Mouse (Mus musculus): ENCODE results near the gene Tyk2. TPM values are rescaled to one million over a fixed set of nuclear protein-coding genes. Genes with fewer than 3 reads are reported as not detected.

The Tyk2 gene
- polyA plus RNA-seq, 1 experiment from 2014 or later: 5.4 TPM

- no peaks in the 10 kb centered on the region for H3K9me3 ChIP-seq (ENCODE audit: low read length)
- no peak overlapping the region for H3K9ac ChIP-seq (replicated peaks)
- peak overlapping the region; percentile 72 for H3K4me2 ChIP-seq (ENCODE audit: low read depth, low read length)
- peaks cover 29% of the 10 kb centered on the region for H3K4me1 ChIP-seq (ENCODE audit: insufficient read depth)
- ATAC-seq (no peak), DNase-seq (peak; percentile 48)
- TF ChIP-seq EP300 (IDR thresholded peaks at IDR 0.05; ENCODE audit: low read depth): no peak
- TF ChIP-seq CTCF (IDR thresholded peaks at IDR 0.05; ENCODE audit: low read depth): peak; percentile 86
- peak overlapping the region; percentile 30 for H3K4me3 ChIP-seq (ENCODE audit: low read depth, low read length)
- H3K27me3 ChIP-seq (ENCODE audit: insufficient read depth, low read length): no peaks in the 10 kb centered on the region
- H3K27ac ChIP-seq (ENCODE audit: low read depth): no peak overlapping the region
- no peaks in the 10 kb centered on the region for H3K36me3 ChIP-seq (replicated peaks; ENCODE audit: insufficient read depth, low read length)
- 4% methylated on average over 11 of the region's 11 CpGs for WGBS (ENCODE audit: insufficient replicate concordance)
These were observed 21.7 kb upstream of the Tyk2 start for GRCm38 (mm10) chr9:21152715-21153114.

GRCm38 (mm10) chr9:21149654-21150419 lies 18.8 kb upstream of the Tyk2 start, which contains the start of gene Cdc37:
Gene Cdc37 (minus strand): TSS chr9:21149982.
- H3K9me3 ChIP-seq (ENCODE audit: low read length): no peaks in the 10 kb centered on the region
- H3K27ac ChIP-seq (ENCODE audit: low read depth): peak within 1 kb of the TSS; percentile 80
- peak within 1 kb of the TSS; percentile 77 for H3K9ac ChIP-seq (replicated peaks)
- H3K27me3 ChIP-seq (ENCODE audit: insufficient read depth, low read length): no peaks in the 10 kb centered on the region
- DNase-seq (peak; percentile 96), ATAC-seq (peak; percentile 99)
- H3K4me3 ChIP-seq (ENCODE audit: low read depth, low read length): peak within 1 kb of the TSS; percentile 80
- H3K36me3 ChIP-seq (replicated peaks; ENCODE audit: insufficient read depth, low read length): peaks cover 6% of the 10 kb centered on the region
- TF ChIP-seq CTCF (IDR thresholded peaks at IDR 0.05; ENCODE audit: low read depth): no peak
- no peak for TF ChIP-seq EP300 (IDR thresholded peaks at IDR 0.05; ENCODE audit: low read depth)
- WGBS (ENCODE audit: insufficient replicate concordance): 2% methylated on average over 56 of the region's 56 CpGs
- H3K4me2 ChIP-seq (ENCODE audit: low read depth, low read length): peak within 1 kb of the TSS; percentile 84
- peaks cover 45% of the 10 kb centered on the region for H3K4me1 ChIP-seq (ENCODE audit: insufficient read depth)

- peak overlapping the region; percentile 77 for H3K9ac ChIP-seq (replicated peaks)
- 5% methylated on average over 8 of the region's 8 CpGs for WGBS (ENCODE audit: insufficient replicate concordance)
- no peak for TF ChIP-seq EP300 (IDR thresholded peaks at IDR 0.05; ENCODE audit: low read depth)
- no peak for TF ChIP-seq CTCF (IDR thresholded peaks at IDR 0.05; ENCODE audit: low read depth)
- H3K4me1 ChIP-seq (ENCODE audit: insufficient read depth): peaks cover 45% of the 10 kb centered on the region
- peak overlapping the region; percentile 80 for H3K27ac ChIP-seq (ENCODE audit: low read depth)
- ATAC-seq (no peak), DNase-seq (no peak)
- H3K36me3 ChIP-seq (replicated peaks; ENCODE audit: insufficient read depth, low read length): peaks cover 9% of the 10 kb centered on the region
- H3K27me3 ChIP-seq (ENCODE audit: insufficient read depth, low read length): no peaks in the 10 kb centered on the region
- H3K4me3 ChIP-seq (ENCODE audit: low read depth, low read length): peak overlapping the region; percentile 80
- no peaks in the 10 kb centered on the region for H3K9me3 ChIP-seq (ENCODE audit: low read length)
- H3K4me2 ChIP-seq (ENCODE audit: low read depth, low read length): peak overlapping the region; percentile 84
These were observed 18.1 kb upstream of the Tyk2 start for GRCm38 (mm10) chr9:21149077-21149653.

GRCm38 (mm10) chr9:21148427-21148826 lies 17.4 kb upstream of the Tyk2 start:
- DNase-seq (no peak), ATAC-seq (no peak)
- Histone ChIP-seq H3K27ac (ENCODE audit: low read depth) (peak overlapping the region; percentile 80; the same call in 1 of the 2 replicates), H3K27me3 (ENCODE audit: insufficient read depth, low read length) (no peaks in the 10 kb centered on the region), H3K9me3 (ENCODE audit: low read length) (no peaks in the 10 kb centered on the region), H3K4me1 (ENCODE audit: insufficient read depth) (peaks cover 42% of the 10 kb centered on the region), H3K4me2 (ENCODE audit: low read depth, low read length) (peak overlapping the region; percentile 84), H3K9ac (replicated peaks) (peak overlapping the region; percentile 77; the same call in 1 of the 2 replicates), H3K4me3 (ENCODE audit: low read depth, low read length) (peak overlapping the region; percentile 80), H3K36me3 (replicated peaks; ENCODE audit: insufficient read depth, low read length) (peaks cover 17% of the 10 kb centered on the region)
- TF ChIP-seq CTCF (IDR thresholded peaks at IDR 0.05; ENCODE audit: low read depth) (no peak), EP300 (IDR thresholded peaks at IDR 0.05; ENCODE audit: low read depth) (no peak)

- Histone ChIP-seq H3K27me3 (ENCODE audit: insufficient read depth, low read length) (no peaks in the 10 kb centered on the region), H3K36me3 (replicated peaks; ENCODE audit: insufficient read depth, low read length) (peaks cover 34% of the 10 kb centered on the region), H3K9ac (replicated peaks) (no peak overlapping the region), H3K4me3 (ENCODE audit: low read depth, low read length) (no peak overlapping the region), H3K27ac (ENCODE audit: low read depth) (no peak overlapping the region), H3K4me2 (ENCODE audit: low read depth, low read length) (peak overlapping the region; percentile 31), H3K9me3 (ENCODE audit: low read length) (no peaks in the 10 kb centered on the region), H3K4me1 (ENCODE audit: insufficient read depth) (peaks cover 33% of the 10 kb centered on the region)
- TF ChIP-seq CTCF (IDR thresholded peaks at IDR 0.05; ENCODE audit: low read depth) (no peak), EP300 (IDR thresholded peaks at IDR 0.05; ENCODE audit: low read depth) (no peak)
- ATAC-seq: peak; percentile 10; the same call in 1 of the 2 replicates
- 21% methylated on average over 10 of the region's 10 CpGs for WGBS (ENCODE audit: insufficient replicate concordance)
- peak; percentile 83 for DNase-seq
These were observed 15.7 kb upstream of the Tyk2 start for GRCm38 (mm10) chr9:21146722-21147121.

- H3K9me3 ChIP-seq (ENCODE audit: low read length): no peaks in the 10 kb centered on the region
- DNase-seq: no peak
- H3K4me1 ChIP-seq (ENCODE audit: insufficient read depth): peaks cover 33% of the 10 kb centered on the region
- no peak overlapping the region for H3K4me3 ChIP-seq (ENCODE audit: low read depth, low read length)
- no peaks in the 10 kb centered on the region for H3K27me3 ChIP-seq (ENCODE audit: insufficient read depth, low read length)
- WGBS (ENCODE audit: insufficient replicate concordance): 89% methylated on average over 4 of the region's 4 CpGs
- no peak overlapping the region; the same call in none of the 2 replicates for H3K9ac ChIP-seq (replicated peaks)
- no peak for ATAC-seq
- no peak for TF ChIP-seq CTCF (IDR thresholded peaks at IDR 0.05; ENCODE audit: low read depth)
- TF ChIP-seq EP300 (IDR thresholded peaks at IDR 0.05; ENCODE audit: low read depth): no peak
- H3K36me3 ChIP-seq (replicated peaks; ENCODE audit: insufficient read depth, low read length): peaks cover 46% of the 10 kb centered on the region
- no peak overlapping the region for H3K27ac ChIP-seq (ENCODE audit: low read depth)
- H3K4me2 ChIP-seq (ENCODE audit: low read depth, low read length): no peak overlapping the region
These were observed 14.4 kb upstream of the Tyk2 start for GRCm38 (mm10) chr9:21145431-21145830.

Data from liver, postnatal 0 days (tissue).